Mouse (Mus musculus) gastrocnemius, postnatal 14 days (tissue): ENCODE results near the gene Shtn1. TPM values are rescaled to one million over a fixed set of nuclear protein-coding genes. Genes with fewer than 3 reads are reported as not detected.

Source experiments
- total RNA-seq, 2 experiments: library from RNA; stranded (reverse); gene quantifications; 2 replicates each; pipeline ENCODE4 v1.2.3; 2021

Gene Shtn1
- total RNA-seq, 2 experiments from 2014 or later, result 1.8 to 2.1 TPM

Other genes starting within 250 kb of the Shtn1 start
- gene Eno4, start 132.7 kb downstream of the Shtn1 start, total RNA-seq, result under 1 TPM in 1 of 2 experiments, not detected in 1; 0.10 TPM
- gene Hspa12a, start 132.4 kb downstream of the Shtn1 start, total RNA-seq, result 10 to 100 TPM in 1 of 2 experiments, 1 to 10 TPM in 1; 8.6 to 13.4 TPM
- gene Vax1, start 94.0 kb upstream of the Shtn1 start, total RNA-seq, result not detected
- not detected for gene Kcnk18, start 143.1 kb upstream of the Shtn1 start, total RNA-seq
- gene Slc18a2, start 184.8 kb upstream of the Shtn1 start, total RNA-seq, result under 1 TPM; 0.16 to 0.21 TPM
- 100 to 1,000 TPM; 372 to 502 TPM for gene Rps12-ps3, start 246.2 kb upstream of the Shtn1 start, total RNA-seq